8 mouse cellular contexts compared by ENCODE assay signal in the genomic region with DNA sequence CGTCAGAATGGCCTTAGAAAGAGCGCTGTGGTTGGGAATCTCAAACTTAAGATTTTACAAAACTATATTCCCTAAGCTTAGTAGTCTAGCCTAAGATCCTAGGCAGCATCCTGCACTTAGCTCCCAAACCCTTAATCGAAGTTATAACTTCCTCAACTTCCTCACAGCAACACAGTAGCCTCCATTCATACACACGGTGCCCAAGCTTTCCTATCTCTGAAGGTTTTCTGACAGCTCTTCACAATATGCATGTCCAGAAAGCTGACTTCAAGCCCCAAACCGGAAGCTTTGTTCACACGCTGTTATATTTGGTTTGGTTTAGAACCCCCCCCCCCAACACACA. TPM values are rescaled to one million over a fixed set of nuclear protein-coding genes. Genes with fewer than 3 reads are reported as not detected.
DNase-seq lines count a peak whose midpoint lies in the region; ATAC-seq and TF ChIP-seq lines count a peak whose summit lies in the region.

No protein-coding gene starts in this region.

- peak overlapping the region; percentile 89; the same call in 1 of the 2 replicates for H3K27ac ChIP-seq in kidney, embryonic 14.5 days (ENCODE audit: low read depth, low read length)
- no peak overlapping the region for H3K27ac ChIP-seq in cortical plate, adult 2 months (ENCODE audit: insufficient read depth, low read length)
- peak overlapping the region; percentile 99 for H3K27ac ChIP-seq in hindbrain, embryonic 16.5 days (ENCODE audit: low read depth, low read length)
- H3K27ac ChIP-seq in midbrain, embryonic 15.5 days: peak overlapping the region; percentile 98

- peak overlapping the region; percentile 78 for H3K4me3 ChIP-seq in kidney, embryonic 14.5 days (ENCODE audit: low read length)
- H3K4me3 ChIP-seq in cortical plate, adult 2 months (ENCODE audit: insufficient read depth, low read length): peak overlapping the region; percentile 78
- peak overlapping the region; percentile 69 for H3K4me3 ChIP-seq in hindbrain, embryonic 16.5 days (ENCODE audit: low read length)
- peak overlapping the region; percentile 68 for H3K4me3 ChIP-seq in midbrain, embryonic 15.5 days

- H3K36me3 ChIP-seq in kidney, embryonic 14.5 days (ENCODE audit: control insufficient read depth, insufficient read depth, low read length): peaks cover 25% of the 10 kb centered on the region
- peaks cover 23% of the 10 kb centered on the region for H3K36me3 ChIP-seq in hindbrain, embryonic 16.5 days (ENCODE audit: control insufficient read depth, insufficient read depth, low read length)
- H3K36me3 ChIP-seq in midbrain, embryonic 15.5 days (replicated peaks): peaks cover 23% of the 10 kb centered on the region

- WGBS in kidney, embryonic 14.5 days: 22% methylated on average over 6 of the region's 6 CpGs
- WGBS in hindbrain, embryonic 16.5 days: 19% methylated on average over 6 of the region's 6 CpGs
- WGBS in midbrain, embryonic 15.5 days: 20% methylated on average over 6 of the region's 6 CpGs

- H3K4me1 ChIP-seq in kidney, embryonic 14.5 days (ENCODE audit: control insufficient read depth, insufficient read depth, low read length): peaks cover 8% of the 10 kb centered on the region; the same call in 1 of the 2 replicates
- H3K4me1 ChIP-seq in cortical plate, adult 2 months (ENCODE audit: control insufficient read depth, insufficient read depth, low read length): no peaks in the 10 kb centered on the region
- peaks cover 9% of the 10 kb centered on the region for H3K4me1 ChIP-seq in hindbrain, embryonic 16.5 days (ENCODE audit: control insufficient read depth, insufficient read depth, low read depth, low read length)
- H3K4me1 ChIP-seq in midbrain, embryonic 15.5 days: peaks cover 22% of the 10 kb centered on the region

- ATAC-seq in kidney, embryonic 14.5 days (ENCODE audit: low FRiP score, low TSS enrichment): no peak
- peak; percentile 0; the same call in 1 of the 2 replicates for ATAC-seq in hindbrain, embryonic 16.5 days
- ATAC-seq in midbrain, embryonic 15.5 days (replicated peaks): no peak

- H3K9me3 ChIP-seq in kidney, embryonic 14.5 days (ENCODE audit: control insufficient read depth, low read length): no peaks in the 10 kb centered on the region
- H3K9me3 ChIP-seq in hindbrain, embryonic 16.5 days (ENCODE audit: control insufficient read depth, low read length): no peaks in the 10 kb centered on the region
- no peaks in the 10 kb centered on the region for H3K9me3 ChIP-seq in midbrain, embryonic 15.5 days

- peak overlapping the region; percentile 79 for H3K9ac ChIP-seq in kidney, embryonic 14.5 days (ENCODE audit: low read depth, low read length)
- H3K9ac ChIP-seq in hindbrain, embryonic 16.5 days (ENCODE audit: low read depth, low read length): peak overlapping the region; percentile 91
- H3K9ac ChIP-seq in midbrain, embryonic 15.5 days: peak overlapping the region; percentile 71

- DNase-seq in kidney, adult 11 months: no peak
- no peak for DNase-seq in embryo, embryonic 10.5 days (ENCODE audit: low spot score)
- DNase-seq in left cerebral cortex, adult 9 months (ENCODE audit: low spot score in 2 of 2): no peak
- DNase-seq in adrenal gland, adult (ENCODE audit: inconsistent age in 2 of 2, low spot score in 1 of 2): no peak

- TF ChIP-seq POLR2A in cortical plate, adult 2 months (IDR thresholded peaks at IDR 0.05; ENCODE audit: extremely low read depth, insufficient read depth, low read length): no peak

- H3K4me2 ChIP-seq in kidney, embryonic 14.5 days (replicated peaks; ENCODE audit: low read depth, low read length): peak overlapping the region; percentile 72
- peak overlapping the region; percentile 77 for H3K4me2 ChIP-seq in hindbrain, embryonic 16.5 days (ENCODE audit: low read length)
- H3K4me2 ChIP-seq in midbrain, embryonic 15.5 days: peak overlapping the region; percentile 53

- TF ChIP-seq CTCF in cortical plate, adult 2 months (IDR thresholded peaks at IDR 0.05; ENCODE audit: extremely low read depth, insufficient read depth, low read length): no peak

- H3K27me3 ChIP-seq in kidney, embryonic 14.5 days (ENCODE audit: control insufficient read depth, insufficient read depth, low read length): no peaks in the 10 kb centered on the region
- H3K27me3 ChIP-seq in hindbrain, embryonic 16.5 days (replicated peaks; ENCODE audit: control insufficient read depth, insufficient read depth, low read length): no peaks in the 10 kb centered on the region
- H3K27me3 ChIP-seq in midbrain, embryonic 15.5 days (replicated peaks): no peaks in the 10 kb centered on the region

RNA-seq across cellular contexts. Expression of a gene that starts 0.9 kb away (rescaled TPM):
- 27.2 and 49.0 TPM in 2 replicates for polyA plus RNA-seq in kidney, embryonic 14.5 days (2014; fragmentation: Nextera tagmentation; extraction: Ambion mirVana)
- 20.2 and 21.1 TPM in 2 replicates for polyA plus RNA-seq in cortical plate, adult 2 months (2012; rRNA removed)
- 12.7 and 14.8 TPM in 2 replicates for polyA plus RNA-seq in hindbrain, embryonic 16.5 days (2015; fragmentation: Nextera tagmentation; extraction: Ambion mirVana)
- 18.1 and 20.9 TPM in 2 replicates for polyA plus RNA-seq in midbrain, embryonic 15.5 days (2015; fragmentation: Nextera tagmentation; extraction: Ambion mirVana)

RNA-seq across cellular contexts. Expression of a gene that starts 23.2 kb away (rescaled TPM):
- polyA plus RNA-seq in kidney, embryonic 14.5 days (2014; fragmentation: Nextera tagmentation; extraction: Ambion mirVana): 13.2 and 14.7 TPM in 2 replicates
- 50.6 and 52.9 TPM in 2 replicates for polyA plus RNA-seq in cortical plate, adult 2 months (2012; rRNA removed)
- polyA plus RNA-seq in hindbrain, embryonic 16.5 days (2015; fragmentation: Nextera tagmentation; extraction: Ambion mirVana): 18.2 and 20.3 TPM in 2 replicates
- polyA plus RNA-seq in midbrain, embryonic 15.5 days (2015; fragmentation: Nextera tagmentation; extraction: Ambion mirVana): 18.9 and 19.5 TPM in 2 replicates

RNA-seq across cellular contexts. Expression of a gene that starts 46.3 kb away (rescaled TPM):
- 100 and 131 TPM in 2 replicates for polyA plus RNA-seq in kidney, embryonic 14.5 days (2014; fragmentation: Nextera tagmentation; extraction: Ambion mirVana)
- 33.4 and 34.2 TPM in 2 replicates for polyA plus RNA-seq in cortical plate, adult 2 months (2012; rRNA removed)
- polyA plus RNA-seq in hindbrain, embryonic 16.5 days (2015; fragmentation: Nextera tagmentation; extraction: Ambion mirVana): 96.3 and 104 TPM in 2 replicates
- polyA plus RNA-seq in midbrain, embryonic 15.5 days (2015; fragmentation: Nextera tagmentation; extraction: Ambion mirVana): 137 and 138 TPM in 2 replicates

RNA-seq across cellular contexts. Expression of a gene that starts 54.9 kb away (rescaled TPM):
- 44.9 and 103 TPM in 2 replicates for polyA plus RNA-seq in kidney, embryonic 14.5 days (2014; fragmentation: Nextera tagmentation; extraction: Ambion mirVana)
- 32.2 and 33.4 TPM in 2 replicates for polyA plus RNA-seq in cortical plate, adult 2 months (2012; rRNA removed)
- polyA plus RNA-seq in hindbrain, embryonic 16.5 days (2015; fragmentation: Nextera tagmentation; extraction: Ambion mirVana): 39.7 and 46.0 TPM in 2 replicates
- polyA plus RNA-seq in midbrain, embryonic 15.5 days (2015; fragmentation: Nextera tagmentation; extraction: Ambion mirVana): 52.7 and 59.2 TPM in 2 replicates
